Mouse (Mus musculus): ENCODE data around the gene Cd37. TPM values are rescaled to one million over a fixed set of nuclear protein-coding genes. Genes with fewer than 3 reads are reported as not detected.

Cd37 gene
- polyA plus RNA-seq, 1 experiment = 423 TPM

DNA sequence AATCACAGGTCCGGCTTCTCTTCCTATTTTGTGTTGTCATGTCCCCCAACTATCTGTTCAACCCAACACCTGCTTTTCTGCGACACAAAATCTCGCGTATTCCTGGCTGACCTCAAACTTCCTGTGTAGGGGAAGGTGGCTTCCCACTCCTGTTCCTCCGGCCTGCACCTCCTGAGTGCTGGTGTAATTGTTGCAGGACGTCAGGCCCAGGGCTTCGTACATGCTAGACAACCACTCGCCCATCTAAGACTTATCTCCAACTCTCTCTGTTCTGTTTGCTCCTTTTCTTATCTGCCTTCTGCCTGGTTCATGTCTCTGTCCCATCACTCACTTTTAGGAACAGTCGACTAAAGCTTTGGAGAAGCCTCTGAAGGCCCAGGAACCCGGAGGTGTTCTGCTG lies 27.8 kb downstream of the Cd37 start:
- no peak for DNase-seq
- Histone ChIP-seq H3K4me3 (ENCODE audit: control insufficient read depth, insufficient read depth, low read length) (no peak overlapping the region), H3K27me3 (ENCODE audit: control insufficient read depth, insufficient read depth, low read length) (peaks cover 4% of the 10 kb centered on the region; the same call in 1 of the 2 replicates), H3K27ac (ENCODE audit: control insufficient read depth, insufficient read depth, low read length) (no peak overlapping the region), H3K36me3 (ENCODE audit: control insufficient read depth, insufficient read depth, low read length) (no peaks in the 10 kb centered on the region), H3K4me1 (replicated peaks; ENCODE audit: control insufficient read depth, insufficient read depth, low read length) (peaks cover 20% of the 10 kb centered on the region)
- 3% methylated on average over 10 of the region's 10 CpGs for WGBS
- TF ChIP-seq CTCF (IDR thresholded peaks at IDR 0.05; ENCODE audit: borderline replicate concordance, control insufficient read depth, extremely low read depth, insufficient read depth, low read length, poor library complexity) (no peak), POLR2A (IDR thresholded peaks at IDR 0.05; ENCODE audit: control insufficient read depth, extremely low read depth, insufficient read depth, low read length, poor library complexity) (no peak)

DNA sequence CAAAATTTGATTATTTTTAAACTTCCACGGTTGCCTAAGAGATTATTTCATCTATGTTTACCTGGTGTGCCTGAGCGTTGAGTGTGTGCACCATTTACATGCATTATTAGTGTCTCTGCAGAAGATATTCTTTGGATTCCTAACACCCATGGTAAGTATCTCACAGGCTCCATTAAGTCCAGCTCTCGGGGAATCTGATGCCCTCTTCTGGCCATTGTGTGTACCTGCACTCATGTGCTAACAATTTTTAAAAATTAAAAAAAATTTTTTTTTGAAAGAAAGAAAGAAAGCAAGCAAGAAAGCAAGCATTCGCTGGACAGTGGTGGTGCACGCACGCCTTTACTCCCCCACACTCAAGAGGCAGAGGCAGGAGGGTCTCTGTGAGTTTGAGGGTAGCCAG lies 30.7 kb downstream of the Cd37 start:
- Histone ChIP-seq H3K4me1 (replicated peaks; ENCODE audit: control insufficient read depth, insufficient read depth, low read length) (peaks cover 30% of the 10 kb centered on the region), H3K36me3 (ENCODE audit: control insufficient read depth, insufficient read depth, low read length) (no peaks in the 10 kb centered on the region), H3K27me3 (ENCODE audit: control insufficient read depth, insufficient read depth, low read length) (no peaks in the 10 kb centered on the region), H3K27ac (ENCODE audit: control insufficient read depth, insufficient read depth, low read length) (no peak overlapping the region), H3K4me3 (ENCODE audit: control insufficient read depth, insufficient read depth, low read length) (no peak overlapping the region)
- WGBS = 95% methylated on average over 6 of the region's 6 CpGs
- TF ChIP-seq CTCF (IDR thresholded peaks at IDR 0.05; ENCODE audit: borderline replicate concordance, control insufficient read depth, extremely low read depth, insufficient read depth, low read length, poor library complexity) = no peak
- TF ChIP-seq POLR2A (IDR thresholded peaks at IDR 0.05; ENCODE audit: control insufficient read depth, extremely low read depth, insufficient read depth, low read length, poor library complexity) = no peak
- DNase-seq = no peak

DNA sequence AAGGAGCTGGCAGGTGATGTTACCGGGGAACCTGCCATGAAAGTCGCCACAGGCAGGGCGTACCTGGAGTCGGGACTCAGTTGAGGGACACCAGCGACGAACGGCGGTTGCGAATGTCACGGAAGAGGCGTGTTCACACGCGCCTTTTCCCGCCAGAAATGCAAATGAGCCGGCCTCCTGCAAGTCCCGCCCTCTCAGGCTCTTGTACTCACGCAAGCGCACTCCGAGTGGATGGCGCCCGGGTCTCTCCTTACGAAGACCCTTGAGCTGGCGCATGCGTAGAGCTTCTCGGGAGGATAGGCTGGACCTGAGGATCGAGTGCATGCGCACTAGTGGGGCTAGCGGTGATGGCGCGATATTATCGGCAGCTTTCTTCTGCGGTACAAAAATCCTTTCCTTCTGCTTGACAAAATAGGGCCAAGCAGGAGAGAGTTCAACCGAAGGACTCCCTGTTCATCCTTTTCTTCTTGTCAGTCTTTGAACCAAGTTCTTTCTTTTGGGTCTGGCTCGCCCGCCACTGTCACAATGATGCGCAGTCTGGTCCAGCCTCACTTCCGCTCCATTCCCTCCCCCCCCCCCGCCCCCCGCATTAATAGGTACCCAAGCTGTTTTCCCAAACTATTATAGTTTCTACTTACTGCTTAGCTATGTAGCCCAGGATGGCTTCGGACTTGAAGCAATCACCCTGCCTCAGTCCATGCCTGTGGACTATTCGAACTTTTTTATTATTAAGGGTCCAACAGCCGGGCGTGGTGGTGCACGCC lies 34.4 kb downstream of the Cd37 start, which contains the start of gene Ccdc155:
Ccdc155 (minus strand) TSS at position 513 of the 764 bp plus-strand sequence.
- H3K36me3 ChIP-seq (ENCODE audit: control insufficient read depth, insufficient read depth, low read length) = no peaks in the 10 kb centered on the region
- H3K27ac ChIP-seq (ENCODE audit: control insufficient read depth, insufficient read depth, low read length) = no peak within 1 kb of the TSS
- peak; percentile 93 for DNase-seq
- TF ChIP-seq CTCF (IDR thresholded peaks at IDR 0.05; ENCODE audit: borderline replicate concordance, control insufficient read depth, extremely low read depth, insufficient read depth, low read length, poor library complexity) (0 out of 2 replicates have a peak, but pooled peaks have one; percentile 21), POLR2A (IDR thresholded peaks at IDR 0.05; ENCODE audit: control insufficient read depth, extremely low read depth, insufficient read depth, low read length, poor library complexity) (0 out of 2 replicates have a peak, but pooled peaks have one; percentile 28)
- H3K27me3 ChIP-seq (ENCODE audit: control insufficient read depth, insufficient read depth, low read length) = no peaks in the 10 kb centered on the region
- WGBS = 5% methylated on average over 43 of the region's 44 CpGs
- H3K4me1 ChIP-seq (replicated peaks; ENCODE audit: control insufficient read depth, insufficient read depth, low read length) = peaks cover 11% of the 10 kb centered on the region
- H3K4me3 ChIP-seq (ENCODE audit: control insufficient read depth, insufficient read depth, low read length) = peak within 1 kb of the TSS; percentile 40

DNA sequence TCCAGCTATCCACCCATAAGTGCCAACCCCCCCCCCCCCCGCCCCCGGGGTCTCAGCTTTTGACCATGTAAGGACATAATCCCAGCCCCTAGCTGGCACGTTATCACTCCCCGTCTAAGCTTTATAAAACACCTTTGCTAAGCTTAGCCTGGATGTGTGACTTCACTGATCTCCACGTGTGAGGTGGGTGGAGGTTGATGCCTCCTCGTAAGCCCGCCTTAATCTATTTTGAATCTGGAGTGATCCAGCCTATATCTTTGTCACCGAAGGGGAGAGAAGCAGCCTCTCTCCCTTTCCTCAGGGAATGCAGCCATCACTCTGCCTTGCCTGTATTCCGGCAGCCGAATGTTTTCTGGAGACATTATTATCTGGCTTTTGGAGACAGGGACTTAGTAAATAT lies 36.3 kb downstream of the Cd37 start:
- Histone ChIP-seq H3K27ac (ENCODE audit: control insufficient read depth, insufficient read depth, low read length) (no peak overlapping the region), H3K4me1 (replicated peaks; ENCODE audit: control insufficient read depth, insufficient read depth, low read length) (peaks cover 11% of the 10 kb centered on the region), H3K36me3 (ENCODE audit: control insufficient read depth, insufficient read depth, low read length) (no peaks in the 10 kb centered on the region), H3K4me3 (ENCODE audit: control insufficient read depth, insufficient read depth, low read length) (no peak overlapping the region), H3K27me3 (ENCODE audit: control insufficient read depth, insufficient read depth, low read length) (no peaks in the 10 kb centered on the region)
- WGBS = 86% methylated on average over 10 of the region's 10 CpGs
- no peak for DNase-seq
- no peak for TF ChIP-seq CTCF (IDR thresholded peaks at IDR 0.05; ENCODE audit: borderline replicate concordance, control insufficient read depth, extremely low read depth, insufficient read depth, low read length, poor library complexity)

- Histone ChIP-seq H3K36me3 (ENCODE audit: control insufficient read depth, insufficient read depth, low read length) (no peaks in the 10 kb centered on the region), H3K27me3 (ENCODE audit: control insufficient read depth, insufficient read depth, low read length) (no peaks in the 10 kb centered on the region), H3K4me1 (replicated peaks; ENCODE audit: control insufficient read depth, insufficient read depth, low read length) (0 out of 2 replicates have a peak, but pooled peaks cover 1% of the 10 kb centered on the region), H3K27ac (ENCODE audit: control insufficient read depth, insufficient read depth, low read length) (no peak overlapping the region), H3K4me3 (ENCODE audit: control insufficient read depth, insufficient read depth, low read length) (no peak overlapping the region)
- no peak for DNase-seq
- WGBS = 86% methylated on average over 11 of the region's 11 CpGs
- TF ChIP-seq POLR2A (IDR thresholded peaks at IDR 0.05; ENCODE audit: control insufficient read depth, extremely low read depth, insufficient read depth, low read length, poor library complexity) (no peak), CTCF (IDR thresholded peaks at IDR 0.05; ENCODE audit: borderline replicate concordance, control insufficient read depth, extremely low read depth, insufficient read depth, low read length, poor library complexity) (no peak)
Measured at GRCm38 (mm10) chr7:45198961-45199360, 40.0 kb downstream of the Cd37 start.

DNA sequence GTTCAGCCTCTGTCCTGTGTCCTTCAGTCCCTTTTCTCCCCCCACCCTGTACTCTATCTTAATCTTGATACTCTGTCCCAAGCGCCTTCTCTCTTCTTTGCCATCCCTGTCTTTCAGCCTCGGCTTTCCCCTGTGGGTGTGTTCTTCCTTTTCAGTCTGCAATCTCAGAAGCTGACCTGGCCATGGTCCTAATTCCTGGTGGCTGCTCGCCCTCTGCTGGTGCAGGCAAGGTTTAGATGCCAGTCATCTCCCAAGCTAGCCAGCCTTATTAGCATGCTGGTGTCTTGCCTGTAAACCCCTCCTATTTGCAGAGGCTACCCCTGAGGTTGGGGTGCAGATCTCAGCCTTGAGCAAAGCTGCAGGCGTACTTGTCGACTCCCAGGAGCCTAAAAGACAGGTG lies 40.5 kb downstream of the Cd37 start:
- no peak for TF ChIP-seq CTCF (IDR thresholded peaks at IDR 0.05; ENCODE audit: borderline replicate concordance, control insufficient read depth, extremely low read depth, insufficient read depth, low read length, poor library complexity)
- TF ChIP-seq POLR2A (IDR thresholded peaks at IDR 0.05; ENCODE audit: control insufficient read depth, extremely low read depth, insufficient read depth, low read length, poor library complexity) = no peak
- Histone ChIP-seq H3K4me3 (ENCODE audit: control insufficient read depth, insufficient read depth, low read length) (no peak overlapping the region), H3K36me3 (ENCODE audit: control insufficient read depth, insufficient read depth, low read length) (no peaks in the 10 kb centered on the region), H3K27me3 (ENCODE audit: control insufficient read depth, insufficient read depth, low read length) (no peaks in the 10 kb centered on the region), H3K27ac (ENCODE audit: control insufficient read depth, insufficient read depth, low read length) (no peak overlapping the region), H3K4me1 (replicated peaks; ENCODE audit: control insufficient read depth, insufficient read depth, low read length) (no peaks in the 10 kb centered on the region)
- DNase-seq = no peak
- 34% methylated on average over 5 of the region's 5 CpGs for WGBS
